In genomic region chr2:52966820-52967460, GRCm38 (mm10) we compare ENCODE assay signal across 17 mouse cellular contexts.
A peak's percentile ranks its signal among the peaks of the same experiment; 100 is the strongest.
DNase-seq lines count a peak whose midpoint lies in the region; ATAC-seq and TF ChIP-seq lines count a peak whose summit lies in the region.
"Had no signal": no experiment of that assay in that cellular context is flagged by ENCODE, and none has a peak within 500 bp of the region (broad histone marks: within the 10 kb centered on the region; RNA-seq: fewer than 3 reads in every experiment).

No protein-coding gene starts in this region.

- H3K9ac ChIP-seq in forebrain, postnatal 0 days = no peak overlapping the region
- H3K9ac ChIP-seq in forebrain, embryonic 13.5 days = no peak overlapping the region
- no peak overlapping the region for H3K9ac ChIP-seq in lung, embryonic 16.5 days (ENCODE audit: low read length)
- H3K9ac ChIP-seq: heart, embryonic 12.5 days; limb, embryonic 15.5 days had no signal

- H3K4me1 ChIP-seq in forebrain, postnatal 0 days (ENCODE audit: insufficient read depth) = no peaks in the 10 kb centered on the region
- H3K4me1 ChIP-seq in forebrain, embryonic 13.5 days = peaks cover 34% of the 10 kb centered on the region
- H3K4me1 ChIP-seq in lung, embryonic 16.5 days (replicated peaks; ENCODE audit: control insufficient read depth, insufficient read depth, low read length) = no peaks in the 10 kb centered on the region; the same call in 1 of the 2 replicates

- TF ChIP-seq CTCF in forebrain, postnatal 0 days (IDR thresholded peaks at IDR 0.05; ENCODE audit: low read depth) = no peak

- H3K4me3 ChIP-seq in forebrain, postnatal 0 days (ENCODE audit: low read depth, low read length) = no peak overlapping the region
- no peak overlapping the region for H3K4me3 ChIP-seq in forebrain, embryonic 13.5 days
- no peak overlapping the region for H3K4me3 ChIP-seq in lung, embryonic 16.5 days (ENCODE audit: low read length)
- H3K4me3 ChIP-seq: heart, embryonic 12.5 days; hindbrain, embryonic 10.5 days; left cerebral cortex, adult 2 months; limb, embryonic 15.5 days had no signal

- H3K36me3 ChIP-seq in forebrain, postnatal 0 days (ENCODE audit: insufficient read depth) = no peaks in the 10 kb centered on the region
- no peaks in the 10 kb centered on the region for H3K36me3 ChIP-seq in forebrain, embryonic 13.5 days (ENCODE audit: poor library complexity, severe bottlenecking)
- no peaks in the 10 kb centered on the region for H3K36me3 ChIP-seq in lung, embryonic 16.5 days (ENCODE audit: control insufficient read depth, insufficient read depth, low read length)
- H3K36me3 ChIP-seq: heart, embryonic 12.5 days; hindbrain, embryonic 10.5 days; limb, embryonic 15.5 days had no signal

- H3K4me2 ChIP-seq in forebrain, postnatal 0 days (ENCODE audit: low read depth) = no peak overlapping the region
- H3K4me2 ChIP-seq in forebrain, embryonic 13.5 days = no peak overlapping the region
- no peak overlapping the region for H3K4me2 ChIP-seq in lung, embryonic 16.5 days (ENCODE audit: low read depth, low read length)
- H3K4me2 ChIP-seq: heart, embryonic 12.5 days; limb, embryonic 15.5 days had no signal

- H3K27me3 ChIP-seq in forebrain, postnatal 0 days (ENCODE audit: insufficient read depth, low read length) = no peaks in the 10 kb centered on the region
- no peaks in the 10 kb centered on the region for H3K27me3 ChIP-seq in forebrain, embryonic 13.5 days
- no peaks in the 10 kb centered on the region for H3K27me3 ChIP-seq in lung, embryonic 16.5 days (ENCODE audit: control insufficient read depth, insufficient read depth, low read depth, low read length)
- H3K27me3 ChIP-seq: heart, embryonic 12.5 days; limb, embryonic 15.5 days had no signal

- peak; percentile 28 for ATAC-seq in forebrain, postnatal 0 days
- ATAC-seq in forebrain, embryonic 13.5 days = no peak
- peak; percentile 38; the same call in 1 of the 2 replicates for ATAC-seq in lung, embryonic 16.5 days (ENCODE audit: low read depth)
- ATAC-seq in monocyte, adult 5-6 weeks (replicated peaks; ENCODE audit: insufficient number of reproducible peaks, low FRiP score, low TSS enrichment, poor library complexity, severe bottlenecking) = peak; percentile 86
- ATAC-seq: midbrain, embryonic 16.5 days had no signal

- no peak for DNase-seq in forebrain, postnatal 0 days
- no peak for DNase-seq in lung, adult 18-20 months
- DNase-seq in cerebellum, postnatal 14 days = peak; percentile 71 to 73
- no peak for DNase-seq in embryo, embryonic 10 days (ENCODE audit: low spot score)
- no peak for DNase-seq in adrenal gland, adult 8-10 months
- DNase-seq: gastrocnemius, postnatal 10 days; kidney, adult 9 months; right cerebral cortex, postnatal 25 days; thymus, postnatal 14 days had no signal

- no peaks in the 10 kb centered on the region for H3K9me3 ChIP-seq in forebrain, postnatal 0 days (ENCODE audit: low read length)
- no peaks in the 10 kb centered on the region for H3K9me3 ChIP-seq in forebrain, embryonic 13.5 days (replicated peaks)
- no peaks in the 10 kb centered on the region for H3K9me3 ChIP-seq in lung, embryonic 16.5 days (ENCODE audit: control insufficient read depth, low read length)
- H3K9me3 ChIP-seq: heart, embryonic 12.5 days; hindbrain, embryonic 10.5 days; limb, embryonic 15.5 days had no signal

- no peak overlapping the region for H3K27ac ChIP-seq in forebrain, postnatal 0 days (ENCODE audit: low read depth, low read length)
- H3K27ac ChIP-seq in forebrain, embryonic 13.5 days = no peak overlapping the region
- H3K27ac ChIP-seq in lung, embryonic 16.5 days (ENCODE audit: low read length) = no peak overlapping the region
- H3K27ac ChIP-seq: hindbrain, embryonic 10.5 days had no signal

- 76% methylated on average over 12 of the region's 12 CpGs for WGBS in forebrain, postnatal 0 days
- 87% methylated on average over 12 of the region's 12 CpGs for WGBS in forebrain, embryonic 13.5 days
- 78% methylated on average over 12 of the region's 12 CpGs for WGBS in lung, embryonic 16.5 days

Comparison
In these comparisons a context has a peak if more than half of its experiments do, and no peak if none do; other contexts are left out.
1. DNase-seq: peak in cerebellum, postnatal 14 days (2 of 2); none in forebrain, postnatal 0 days (single experiment), lung, adult 18-20 months (0 of 2), embryo, embryonic 10 days (single experiment) and adrenal gland, adult 8-10 months (single experiment).